In the genomic region with DNA sequence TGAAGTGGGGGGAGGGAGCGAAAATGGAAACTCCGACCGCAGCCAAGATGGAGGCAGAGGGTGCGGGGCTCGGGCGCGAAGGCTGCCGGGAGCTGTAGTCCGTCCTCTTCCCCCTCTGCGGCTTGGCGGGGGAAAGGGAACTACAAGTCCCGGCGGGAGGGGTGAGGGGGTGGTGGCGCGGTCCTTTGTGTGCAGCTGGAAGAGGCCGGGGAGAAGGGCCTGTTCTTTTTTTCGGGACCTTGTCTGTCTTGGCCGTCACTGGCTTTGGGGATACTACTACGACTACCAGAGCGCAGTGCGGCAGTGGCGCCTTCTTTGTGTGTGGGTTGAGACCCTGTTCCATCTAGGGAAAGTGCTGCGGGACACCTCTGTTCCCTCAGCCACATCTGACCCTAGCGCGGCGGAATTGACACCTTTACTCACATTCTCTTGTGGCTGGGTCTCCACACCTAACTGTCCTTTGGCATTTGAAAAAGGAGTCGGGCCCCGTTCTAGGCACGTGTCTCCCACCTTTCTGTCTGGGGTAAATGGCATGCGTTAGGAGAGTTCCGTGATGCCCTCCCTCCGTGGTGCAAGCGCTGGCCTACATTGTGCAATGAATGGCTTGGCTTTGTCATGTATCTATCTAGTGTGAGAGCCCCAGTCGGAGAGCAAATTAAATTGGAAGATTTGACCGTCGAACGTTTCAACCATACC, we compare ENCODE assay signal across 8 mouse cellular contexts. TPM values are rescaled to one million over a fixed set of nuclear protein-coding genes. Genes with fewer than 3 reads are reported as not detected.
DNase-seq lines count a peak whose midpoint lies in the region; ATAC-seq and TF ChIP-seq lines count a peak whose summit lies in the region.

No protein-coding gene starts in this region.

- H3K27ac ChIP-seq in gastrocnemius, adult 2 months, result peak overlapping the region; percentile 97
- H3K27ac ChIP-seq in hindbrain, embryonic 16.5 days (ENCODE audit: low read depth, low read length), result peak overlapping the region; percentile 99

- WGBS in hindbrain, embryonic 16.5 days, result under 1% methylated on average over 33 of the region's 37 CpGs

- no peaks in the 10 kb centered on the region for H3K9me3 ChIP-seq in hindbrain, embryonic 16.5 days (ENCODE audit: control insufficient read depth, low read length)

- no peaks in the 10 kb centered on the region for H3K36me3 ChIP-seq in hindbrain, embryonic 16.5 days (ENCODE audit: control insufficient read depth, insufficient read depth, low read length)

- peak overlapping the region; percentile 85 for H3K4me3 ChIP-seq in gastrocnemius, adult 2 months
- peak overlapping the region; percentile 91 for H3K4me3 ChIP-seq in hindbrain, embryonic 16.5 days (ENCODE audit: low read length)

- ATAC-seq in activated CD4-positive, CD25-positive, alpha-beta regulatory T cell, adult 4 months, result peak; percentile 57
- ATAC-seq in common myeloid progenitor, adult 5-6 weeks (replicated peaks; ENCODE audit: low read depth, poor library complexity, severe bottlenecking), result peak; percentile 71
- ATAC-seq in hindbrain, embryonic 16.5 days, result peak; percentile 93

- peak overlapping the region; percentile 66 for H3K4me2 ChIP-seq in hindbrain, embryonic 16.5 days (ENCODE audit: low read length)

- H3K27me3 ChIP-seq in hindbrain, embryonic 16.5 days (replicated peaks; ENCODE audit: control insufficient read depth, insufficient read depth, low read length), result no peaks in the 10 kb centered on the region

- DNase-seq in gastrocnemius, adult 2 months, result peak; percentile 94
- DNase-seq in left cerebral cortex, adult 18-20 months (ENCODE audit: low spot score in 2 of 2), result peak; percentile 87 to 92
- peak; percentile 93 to 95 for DNase-seq in lung, postnatal 4 days
- peak; percentile 74 for DNase-seq in retina, postnatal 7 days (ENCODE audit: low read depth, low spot score)
- peak; percentile 82 for DNase-seq in urinary bladder, adult 2 months (ENCODE audit: low spot score)

- peaks cover 9% of the 10 kb centered on the region for H3K4me1 ChIP-seq in hindbrain, embryonic 16.5 days (ENCODE audit: control insufficient read depth, insufficient read depth, low read depth, low read length)

- no peak for TF ChIP-seq CTCF in gastrocnemius, adult 2 months (IDR thresholded peaks at IDR 0.05)

- intact Hi-C loops in gastrocnemius, adult 2 months (cut with DNase I), result no loop called here

- peak overlapping the region; percentile 99 for H3K9ac ChIP-seq in hindbrain, embryonic 16.5 days (ENCODE audit: low read depth, low read length)

RNA-seq across cellular contexts. Expression of a gene that starts 0.9 kb away (rescaled TPM):
- 100 to 1,000 TPM; 512 to 583 TPM for polyA plus RNA-seq in activated CD4-positive, CD25-positive, alpha-beta regulatory T cell, adult 4 months (2017; shearing (Covaris generic))
- total RNA-seq in common myeloid progenitor, adult 5-6 weeks (2017), result 549 and 614 TPM in 2 replicates
- 1,000 to 10,000 TPM in 1 of 2 experiments, 100 to 1,000 TPM in 1; 962 to 1,109 TPM for total RNA-seq in gastrocnemius, adult 2 months (2021)
- 312 and 328 TPM in 2 replicates for polyA plus RNA-seq in hindbrain, embryonic 16.5 days (2015; fragmentation: Nextera tagmentation; extraction: Ambion mirVana)
- 100 to 1,000 TPM; 234 to 238 TPM for total RNA-seq in left cerebral cortex, adult 18-20 months (2021)
- 86.2 and 156 TPM in 2 replicates for polyA plus RNA-seq in urinary bladder, adult 2 months (2012; rRNA removed)

RNA-seq across cellular contexts. Expression of a gene that starts 25.6 kb away (rescaled TPM):
- polyA plus RNA-seq in activated CD4-positive, CD25-positive, alpha-beta regulatory T cell, adult 4 months (2017; shearing (Covaris generic)), result 10 to 100 TPM; 70.8 to 84.2 TPM
- total RNA-seq in common myeloid progenitor, adult 5-6 weeks (2017), result 19.2 and 34.2 TPM in 2 replicates
- 10 to 100 TPM; 39.6 to 41.5 TPM for total RNA-seq in gastrocnemius, adult 2 months (2021)
- 58.0 and 60.8 TPM in 2 replicates for polyA plus RNA-seq in hindbrain, embryonic 16.5 days (2015; fragmentation: Nextera tagmentation; extraction: Ambion mirVana)
- total RNA-seq in left cerebral cortex, adult 18-20 months (2021), result 10 to 100 TPM; 62.1 to 66.3 TPM
- polyA plus RNA-seq in urinary bladder, adult 2 months (2012; rRNA removed), result 37.5 and 42.5 TPM in 2 replicates

RNA-seq across cellular contexts. Expression of a gene that starts 37.0 kb away (rescaled TPM):
- polyA plus RNA-seq in activated CD4-positive, CD25-positive, alpha-beta regulatory T cell, adult 4 months (2017; shearing (Covaris generic)), result 100 to 1,000 TPM in 1 of 2 experiments, 10 to 100 TPM in 1; 96.1 to 112 TPM
- 104 and 110 TPM in 2 replicates for total RNA-seq in common myeloid progenitor, adult 5-6 weeks (2017)
- 10 to 100 TPM; 50.1 to 53.5 TPM for total RNA-seq in gastrocnemius, adult 2 months (2021)
- polyA plus RNA-seq in hindbrain, embryonic 16.5 days (2015; fragmentation: Nextera tagmentation; extraction: Ambion mirVana), result 78.9 and 97.5 TPM in 2 replicates
- 10 to 100 TPM; 59.2 to 66.1 TPM for total RNA-seq in left cerebral cortex, adult 18-20 months (2021)
- polyA plus RNA-seq in urinary bladder, adult 2 months (2012; rRNA removed), result 32.4 and 36.7 TPM in 2 replicates

RNA-seq across cellular contexts. Expression of a gene that starts 52.7 kb away (rescaled TPM):
- 1 to 10 TPM; 2.9 to 3.3 TPM for polyA plus RNA-seq in activated CD4-positive, CD25-positive, alpha-beta regulatory T cell, adult 4 months (2017; shearing (Covaris generic))
- total RNA-seq in common myeloid progenitor, adult 5-6 weeks (2017), result not detected in 2 replicates
- total RNA-seq in gastrocnemius, adult 2 months (2021), result 1,000 to 10,000 TPM; 1,020 to 1,179 TPM
- 1.2 TPM in 1 of 2 replicates, not detected in the other for polyA plus RNA-seq in hindbrain, embryonic 16.5 days (2015; fragmentation: Nextera tagmentation; extraction: Ambion mirVana)
- not detected for total RNA-seq in left cerebral cortex, adult 18-20 months (2021)
- polyA plus RNA-seq in urinary bladder, adult 2 months (2012; rRNA removed), result 0.11 TPM in 1 of 2 replicates, not detected in the other

RNA-seq across cellular contexts. Expression of a gene that starts 57.2 kb away (rescaled TPM):
- polyA plus RNA-seq in activated CD4-positive, CD25-positive, alpha-beta regulatory T cell, adult 4 months (2017; shearing (Covaris generic)), result not detected
- not detected in 2 replicates for total RNA-seq in common myeloid progenitor, adult 5-6 weeks (2017)
- total RNA-seq in gastrocnemius, adult 2 months (2021), result not detected
- 0.09 TPM in 1 of 2 replicates, not detected in the other for polyA plus RNA-seq in hindbrain, embryonic 16.5 days (2015; fragmentation: Nextera tagmentation; extraction: Ambion mirVana)
- not detected for total RNA-seq in left cerebral cortex, adult 18-20 months (2021)
- polyA plus RNA-seq in urinary bladder, adult 2 months (2012; rRNA removed), result not detected in 2 replicates

Comparison
In these comparisons a context has a peak if more than half of its experiments do, and no peak if none do; other contexts are left out.
1. Peak in every context shown above with its lines: DNase-seq, ATAC-seq, H3K4me3 ChIP-seq and H3K27ac ChIP-seq.